Mouse (Mus musculus): ENCODE measurements around the gene Cbx7.
"Not testable (repeated sequence)": the region's sequence is repeated elsewhere in the genome, so short reads cannot be mapped to it uniquely, and the experiment has no call there.

The Cbx7 gene

DNA sequence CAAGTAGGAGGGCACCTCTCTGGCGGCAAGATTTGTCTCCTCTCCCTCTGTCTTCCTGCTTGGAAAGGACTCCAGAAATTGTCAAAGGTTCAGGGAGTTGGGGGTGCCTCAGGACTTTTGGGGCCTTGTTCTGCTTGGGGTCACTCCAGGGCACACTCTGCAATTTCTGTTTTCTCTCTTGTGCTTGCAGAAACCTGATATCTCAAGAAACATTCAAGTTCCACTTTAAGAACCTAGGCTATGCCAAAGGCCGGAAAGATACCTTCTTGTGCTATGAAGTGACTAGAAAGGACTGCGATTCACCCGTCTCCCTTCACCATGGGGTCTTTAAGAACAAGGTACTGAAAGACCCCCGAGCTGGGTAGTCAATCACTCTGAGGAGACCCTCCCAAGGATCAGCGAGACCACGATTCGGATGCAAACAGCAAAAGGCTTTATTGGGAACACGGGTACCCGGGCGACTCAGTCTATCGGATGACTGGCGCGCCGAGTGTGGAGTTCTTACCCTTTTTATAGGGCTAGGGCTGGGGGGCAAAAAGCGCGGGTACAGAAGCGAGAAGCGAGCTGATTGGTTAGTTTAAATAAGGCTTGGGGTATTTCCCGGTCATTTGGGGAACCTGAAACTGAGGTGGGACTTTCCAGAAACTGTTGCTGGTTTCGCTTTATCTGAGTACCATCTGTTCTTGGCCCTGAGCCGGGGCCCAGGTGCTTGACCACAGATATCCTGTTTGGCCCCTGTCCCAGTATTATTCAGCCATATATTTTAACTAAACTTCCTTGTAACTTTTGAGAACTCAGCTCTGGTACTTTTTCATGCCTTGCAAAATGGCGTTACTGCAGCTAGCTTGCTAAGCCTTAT lies 75.5 kb downstream of the Cbx7 start:
- in situ Hi-C loops (cut with MboI, MseI): not testable (repeated sequence)

- in situ Hi-C loops (cut with MboI, MseI): no loop called here
These were observed 76.6 kb downstream of the Cbx7 start for GRCm38 (mm10) chr15:79894343-79894742.

GRCm38 (mm10) chr15:79893824-79894123 lies 77.1 kb downstream of the Cbx7 start:
- in situ Hi-C loops (cut with MboI, MseI): no loop called here

DNA sequence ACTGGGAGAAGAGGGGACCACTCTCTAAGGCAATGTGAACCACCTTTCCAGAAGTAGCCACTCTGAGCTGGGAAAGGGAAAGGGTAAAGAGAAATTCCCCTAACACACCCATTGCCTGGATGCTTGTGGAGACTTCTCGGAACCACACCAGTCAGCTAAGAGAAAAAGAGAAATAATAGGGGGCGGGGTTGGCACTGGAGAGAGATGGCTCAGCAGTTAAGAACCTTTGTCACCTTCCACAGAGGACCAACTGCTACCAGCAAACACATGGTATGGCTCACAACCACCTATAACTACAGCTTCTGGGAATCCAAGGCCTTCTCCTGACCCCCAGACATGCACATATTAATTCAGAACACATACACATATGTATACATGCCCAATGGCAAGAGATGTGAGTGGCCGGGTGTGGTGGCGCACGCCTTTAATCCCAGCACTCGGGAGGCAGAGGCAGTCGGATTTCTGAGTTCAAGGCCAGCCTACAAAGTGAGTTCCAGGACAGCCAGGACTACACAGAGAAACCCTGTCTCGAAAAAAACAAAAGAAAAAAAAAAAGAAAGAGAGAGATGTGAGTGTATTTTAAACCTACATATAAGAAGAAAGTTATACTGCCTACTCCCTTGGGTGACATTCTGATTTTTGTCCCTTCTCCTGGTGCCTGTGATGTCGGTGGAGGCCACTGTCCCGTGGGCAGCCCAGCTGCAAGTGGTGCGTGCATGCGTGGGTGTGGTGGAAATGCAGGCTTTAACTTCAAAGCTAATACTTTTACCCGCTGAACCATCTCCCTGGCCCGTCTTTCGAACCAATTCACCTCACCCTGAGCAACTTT lies 77.7 kb downstream of the Cbx7 start:
- in situ Hi-C loops (cut with MboI, MseI): no loop called here

GRCm38 (mm10) chr15:79892213-79892541 lies 78.7 kb downstream of the Cbx7 start:
- in situ Hi-C loops (cut with MboI, MseI): no loop called here

GRCm38 (mm10) chr15:79891436-79892212 lies 79.3 kb downstream of the Cbx7 start, which contains the start of gene Apobec3:
Gene Apobec3, plus strand, starts transcription at chr15:79891659.
- in situ Hi-C loops (cut with MboI, MseI): no loop called here

DNA sequence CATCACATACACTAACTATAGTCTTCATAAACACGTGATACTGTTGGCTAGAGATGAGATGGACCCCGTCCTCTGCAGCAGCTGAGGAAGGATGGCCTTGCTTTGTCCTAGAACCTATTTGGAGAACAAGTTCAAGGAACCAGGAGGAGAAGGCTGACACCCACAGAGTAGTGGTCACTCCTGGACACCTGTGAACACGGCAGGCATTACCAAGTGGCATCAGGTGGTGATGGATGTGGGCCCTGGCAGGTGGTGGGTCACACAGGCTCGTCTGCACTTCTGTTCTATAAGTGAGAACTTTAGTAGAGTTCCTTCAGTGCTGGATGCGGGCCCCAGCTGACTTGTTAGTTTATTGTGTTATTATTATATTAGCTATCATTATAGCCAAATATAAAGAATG lies 86.1 kb downstream of the Cbx7 start:
- in situ Hi-C loops (cut with MboI, MseI): no loop called here

GRCm38 (mm10) chr15:79883352-79883822 lies 87.5 kb downstream of the Cbx7 start:
- in situ Hi-C loops (cut with MboI, MseI): no loop called here

GRCm38 (mm10) chr15:79882623-79883267 lies 88.2 kb downstream of the Cbx7 start:
- in situ Hi-C loops (cut with MboI, MseI): no loop called here

DNA sequence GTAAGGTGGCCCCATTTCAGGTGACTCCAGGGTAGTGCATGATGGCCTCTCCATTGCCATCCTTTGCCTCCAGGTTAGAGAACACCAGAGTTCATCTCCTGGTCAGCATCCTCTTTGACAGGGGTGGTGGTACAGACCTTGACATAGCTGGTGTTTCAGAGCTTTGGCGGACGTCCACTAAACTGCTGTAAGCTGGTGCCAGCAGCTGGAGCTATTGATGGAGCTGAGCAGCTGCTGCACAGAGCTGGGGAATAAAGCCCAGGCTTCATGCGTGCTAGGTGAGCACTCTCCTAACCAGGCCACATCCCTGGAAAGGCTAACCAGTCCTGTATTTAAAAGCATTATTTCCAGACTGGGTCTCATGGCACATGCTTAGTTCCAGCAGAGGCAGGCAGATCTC lies 90.4 kb downstream of the Cbx7 start:
- in situ Hi-C loops (cut with MboI, MseI): no loop called here

GRCm38 (mm10) chr15:79879319-79879718 lies 91.6 kb downstream of the Cbx7 start:
- in situ Hi-C loops (cut with MboI, MseI): no loop called here

- in situ Hi-C loops (cut with MboI, MseI): no loop called here
These were observed 92.2 kb downstream of the Cbx7 start for GRCm38 (mm10) chr15:79878725-79879136.

DNA sequence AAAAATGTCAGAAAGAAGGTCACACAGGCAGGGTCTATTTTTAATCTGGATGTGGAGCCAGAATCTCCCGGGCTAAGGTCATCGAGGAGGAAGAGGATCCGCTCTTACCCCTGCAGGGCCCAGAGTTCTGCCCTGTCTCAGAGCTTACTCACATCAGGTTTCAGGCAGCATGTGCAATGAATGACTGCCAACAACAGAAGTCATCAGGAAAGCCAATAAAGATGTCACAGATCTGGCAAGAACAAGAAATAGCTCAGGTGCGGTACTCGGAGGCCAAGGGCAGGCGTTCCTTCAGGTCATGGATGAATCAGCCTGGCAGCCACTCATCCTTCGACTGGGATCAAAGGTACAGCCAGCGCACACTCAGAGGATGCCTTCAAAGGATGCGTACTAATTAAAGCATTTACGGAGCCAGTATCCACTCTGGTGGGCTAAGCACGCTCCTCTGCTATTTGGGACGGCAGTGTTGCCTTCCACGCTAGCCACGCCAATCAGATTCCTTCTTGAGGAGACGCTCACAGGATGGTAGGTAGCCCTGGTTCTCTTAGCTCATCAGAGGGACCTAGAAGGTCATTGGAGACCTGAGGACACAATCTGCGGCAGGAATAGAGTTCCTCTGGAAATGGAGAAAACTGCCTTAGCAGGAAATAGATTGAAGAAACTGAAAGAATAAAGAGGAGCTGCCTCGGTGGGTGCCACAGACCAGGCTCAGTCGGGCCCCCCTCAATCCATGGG lies 95.5 kb downstream of the Cbx7 start:
- in situ Hi-C loops (cut with MboI, MseI): no loop called here

DNA sequence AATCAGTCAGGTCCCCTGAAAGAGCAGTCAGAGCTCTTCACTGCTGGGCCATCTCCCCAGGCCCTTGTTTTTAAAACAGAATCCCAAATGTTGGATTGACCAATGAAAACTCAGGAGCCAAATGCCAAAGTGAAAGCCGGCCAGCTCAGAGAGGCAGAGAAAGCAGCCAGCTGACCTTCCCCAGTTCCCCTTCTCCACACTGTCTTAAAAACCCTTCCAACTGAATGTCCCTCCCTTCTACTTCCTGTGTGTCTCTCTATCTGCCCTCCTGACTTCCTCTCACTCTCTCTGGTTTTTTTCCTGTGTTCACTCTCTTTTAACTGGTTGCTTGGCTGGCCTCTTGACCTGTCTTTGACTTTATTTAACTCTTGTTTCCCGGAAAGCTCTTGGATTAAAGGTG lies 96.9 kb downstream of the Cbx7 start:
- in situ Hi-C loops (cut with MboI, MseI): no loop called here

DNA sequence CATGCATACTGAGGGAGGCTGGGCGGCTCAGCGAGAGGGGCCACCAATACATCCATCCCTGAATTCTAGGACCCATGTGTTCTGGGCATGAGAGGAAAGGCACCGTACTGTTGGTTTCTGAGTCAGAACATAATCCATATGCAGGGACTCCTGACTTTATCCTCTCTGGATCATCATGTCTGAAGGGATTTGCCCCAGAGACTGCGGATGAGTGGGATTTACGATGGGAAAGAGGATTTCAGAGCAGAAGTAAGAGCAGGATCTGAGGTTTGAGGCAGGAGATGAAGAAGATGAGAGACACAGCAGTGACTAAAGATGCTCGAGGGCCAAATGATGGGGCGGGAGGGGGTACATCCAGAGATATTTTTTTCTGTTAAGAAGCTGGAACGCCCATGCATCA lies 97.4 kb downstream of the Cbx7 start:
- in situ Hi-C loops (cut with MboI, MseI): no loop called here

- in situ Hi-C loops (cut with MboI, MseI): no loop called here
These were observed 103.5 kb downstream of the Cbx7 start for GRCm38 (mm10) chr15:79867260-79868002.
